Comparison of ENCODE assay signal across 8 mouse cellular contexts in genomic region chr6:51362475-51363226, GRCm38 (mm10).
DNase-seq lines count a peak whose midpoint lies in the region; ATAC-seq and TF ChIP-seq lines count a peak whose summit lies in the region.

No protein-coding gene starts in this region.

- intact Hi-C loops in gastrocnemius, postnatal 14 days (cut with DNase I; ENCODE audit: low total_unique reads) = no loop called here
- intact Hi-C loops in left cerebral cortex, postnatal 10 days (cut with DNase I) = loop anchor here (5.0 kb wide), 1 partner anchor 150 kb away; no protein-coding TSS in a partner anchor

- TF ChIP-seq POLR2A in cortical plate, adult 2 months (IDR thresholded peaks at IDR 0.05; ENCODE audit: extremely low read depth, insufficient read depth, low read length) = no peak

- peak; percentile 60 for TF ChIP-seq CTCF in cortical plate, adult 2 months (IDR thresholded peaks at IDR 0.05; ENCODE audit: extremely low read depth, insufficient read depth, low read length)

- H3K4me3 ChIP-seq in cortical plate, adult 2 months (ENCODE audit: insufficient read depth, low read length) = no peak overlapping the region

- peak; percentile 85 for ATAC-seq in inflammation-experienced regulatory T-cells, adult 6 months
- peak; percentile 93 for ATAC-seq in megakaryocyte-erythroid progenitor cell, adult 5-6 weeks (replicated peaks; ENCODE audit: low FRiP score, low TSS enrichment, poor library complexity, severe bottlenecking)

- H3K27ac ChIP-seq in cortical plate, adult 2 months (ENCODE audit: insufficient read depth, low read length) = no peak overlapping the region

- H3K4me1 ChIP-seq in cortical plate, adult 2 months (ENCODE audit: control insufficient read depth, insufficient read depth, low read length) = no peaks in the 10 kb centered on the region

- peak; percentile 81 for DNase-seq in WW6 (ENCODE audit: low read depth, low spot score)
- DNase-seq in gastrocnemius, postnatal 14 days = peak; percentile 87
- peak; percentile 69 to 88 for DNase-seq in left cerebral cortex, postnatal 10 days (ENCODE audit: extremely low spot score in 1 of 2, low spot score in 2 of 2)
- peak; percentile 85 for DNase-seq in right cerebral cortex, postnatal 14 days
- peak; percentile 84 for DNase-seq in urinary bladder, postnatal 25 days (ENCODE audit: low spot score)
